ENCODE assay signal across 30 mouse cellular contexts in genomic region chr14:33449296-33449840, GRCm38 (mm10). TPM values are rescaled to one million over a fixed set of nuclear protein-coding genes. Genes with fewer than 3 reads are reported as not detected.
DNase-seq lines count a peak whose midpoint lies in the region; ATAC-seq and TF ChIP-seq lines count a peak whose summit lies in the region.
"Had no signal": no experiment of that assay in that cellular context is flagged by ENCODE, and none has a peak within 500 bp of the region (broad histone marks: within the 10 kb centered on the region; RNA-seq: fewer than 3 reads in every experiment).

No protein-coding gene starts in this region.

- H3K4me2 ChIP-seq in forebrain, embryonic 14.5 days (ENCODE audit: low read length), result no peak overlapping the region
- H3K4me2 ChIP-seq in forebrain, embryonic 13.5 days, result no peak overlapping the region
- H3K4me2 ChIP-seq: embryonic facial prominence, embryonic 13.5 days; heart, embryonic 13.5 days; hindbrain, embryonic 14.5 days had no signal

- no peak for TF ChIP-seq CTCF in brain, embryonic 14.5 days (IDR thresholded peaks at IDR 0.05; ENCODE audit: borderline replicate concordance, extremely low read depth, insufficient read depth, insufficient read length)
- no peak for TF ChIP-seq CTCF in lung, adult 2 months (IDR thresholded peaks at IDR 0.05; ENCODE audit: insufficient read depth, low read length)

- H3K4me3 ChIP-seq in forebrain, embryonic 14.5 days (ENCODE audit: low read depth, low read length), result no peak overlapping the region
- no peak overlapping the region for H3K4me3 ChIP-seq in forebrain, embryonic 13.5 days
- H3K4me3 ChIP-seq in lung, adult 2 months (replicated peaks; ENCODE audit: extremely low read depth, low read depth, low read length), result no peak overlapping the region
- H3K4me3 ChIP-seq: embryonic facial prominence, embryonic 10.5 days; embryonic facial prominence, embryonic 13.5 days; erythroblast, embryonic 14.5 days; forebrain, embryonic 10.5 days; gastrocnemius, adult 2 months; heart, adult 2 months; heart, embryonic 10.5 days; heart, embryonic 13.5 days had no signal

- ATAC-seq in forebrain, embryonic 14.5 days, result no peak
- ATAC-seq in forebrain, embryonic 13.5 days, result no peak
- ATAC-seq: CD4-positive, CD25-positive, alpha-beta regulatory T cell, adult 4 months; forebrain, embryonic 16.5 days; hindbrain, postnatal 0 days; inflammation-experienced regulatory T-cells, adult 6 months; intestine, embryonic 16.5 days had no signal

- no peaks in the 10 kb centered on the region for H3K36me3 ChIP-seq in forebrain, embryonic 14.5 days (ENCODE audit: control insufficient read depth, insufficient read depth, low read length)
- no peaks in the 10 kb centered on the region for H3K36me3 ChIP-seq in forebrain, embryonic 13.5 days (ENCODE audit: poor library complexity, severe bottlenecking)
- H3K36me3 ChIP-seq: embryonic facial prominence, embryonic 10.5 days; embryonic facial prominence, embryonic 13.5 days; forebrain, embryonic 10.5 days; heart, embryonic 10.5 days; heart, embryonic 13.5 days had no signal

- peak; percentile 72 for DNase-seq in forebrain, embryonic 14.5 days (ENCODE audit: low spot score)
- peak; percentile 47 for DNase-seq in brain, adult 2 months (ENCODE audit: low read depth, low spot score)
- DNase-seq in brain, embryonic 14.5 days (ENCODE audit: low read depth), result peak; percentile 75
- DNase-seq in telencephalon, adult 2 months (ENCODE audit: low read depth, low spot score), result peak; percentile 38
- DNase-seq in lung, adult 2 months, result no peak
- DNase-seq: adrenal gland, adult 2 months; adrenal gland, postnatal 14 days; cerebellum, adult 18-20 months; cerebellum, adult 9-10 months; embryo, embryonic 11 days; gastrocnemius, adult 2 months; gastrocnemius, postnatal 25 days; heart, adult 2 months; heart, postnatal 14 days; heart, postnatal 4 days; kidney, adult 18-20 months had no signal

- H3K9ac ChIP-seq in forebrain, embryonic 14.5 days (ENCODE audit: low read length), result no peak overlapping the region
- no peak overlapping the region for H3K9ac ChIP-seq in forebrain, embryonic 13.5 days
- H3K9ac ChIP-seq: embryonic facial prominence, embryonic 13.5 days; heart, embryonic 13.5 days; hindbrain, embryonic 14.5 days had no signal

- WGBS in forebrain, embryonic 14.5 days, result 73% methylated on average over 2 of the region's 2 CpGs
- 74% methylated on average over 2 of the region's 2 CpGs for WGBS in forebrain, embryonic 13.5 days
- 68% methylated on average over 2 of the region's 2 CpGs for WGBS in lung, adult 2 months

- no peaks in the 10 kb centered on the region for H3K9me3 ChIP-seq in forebrain, embryonic 14.5 days (replicated peaks; ENCODE audit: control insufficient read depth, low read length)
- no peaks in the 10 kb centered on the region for H3K9me3 ChIP-seq in forebrain, embryonic 13.5 days (replicated peaks)
- H3K9me3 ChIP-seq: embryonic facial prominence, embryonic 10.5 days; embryonic facial prominence, embryonic 13.5 days; forebrain, embryonic 10.5 days; heart, embryonic 10.5 days; heart, embryonic 13.5 days had no signal

- 0 out of 2 replicates have a peak, but pooled peaks cover 3% of the 10 kb centered on the region for H3K27me3 ChIP-seq in forebrain, embryonic 14.5 days (replicated peaks; ENCODE audit: control insufficient read depth, insufficient read depth, low read length)
- H3K27me3 ChIP-seq in forebrain, embryonic 13.5 days, result peaks cover 20% of the 10 kb centered on the region

- no peak for TF ChIP-seq POLR2A in brain, embryonic 14.5 days (IDR thresholded peaks at IDR 0.05; ENCODE audit: borderline replicate concordance, extremely low read depth, insufficient read depth, insufficient read length, poor library complexity, severe bottlenecking)
- TF ChIP-seq POLR2A in lung, adult 2 months (IDR thresholded peaks at IDR 0.05; ENCODE audit: borderline replicate concordance, extremely low read depth, low read depth, low read length), result no peak

- H3K4me1 ChIP-seq in forebrain, embryonic 14.5 days (ENCODE audit: control insufficient read depth, insufficient read depth, low read length), result peaks cover 11% of the 10 kb centered on the region
- H3K4me1 ChIP-seq in forebrain, embryonic 13.5 days, result peaks cover 11% of the 10 kb centered on the region
- peaks cover 6% of the 10 kb centered on the region; the same call in 1 of the 2 replicates for H3K4me1 ChIP-seq in lung, adult 2 months (ENCODE audit: control insufficient read depth, insufficient read depth, low read length)

- no peak overlapping the region for H3K27ac ChIP-seq in forebrain, embryonic 14.5 days (ENCODE audit: low read depth, low read length)
- H3K27ac ChIP-seq in forebrain, embryonic 13.5 days, result no peak overlapping the region
- H3K27ac ChIP-seq: embryonic facial prominence, embryonic 10.5 days; embryonic facial prominence, embryonic 13.5 days; forebrain, embryonic 10.5 days; gastrocnemius, adult 2 months; heart, adult 2 months; heart, embryonic 10.5 days; heart, embryonic 13.5 days; hindbrain, embryonic 14.5 days; hindbrain, postnatal 0 days had no signal

RNA-seq across cellular contexts. Expression of gene Mapk8, which starts 2.4 kb away (rescaled TPM):
- polyA plus RNA-seq in forebrain, embryonic 14.5 days (2014; fragmentation: Nextera tagmentation; extraction: Ambion mirVana), result 45.7 and 49.9 TPM in 2 replicates
- 35.8 TPM in 2 replicates for polyA plus RNA-seq in forebrain, embryonic 13.5 days (2015; fragmentation: Nextera tagmentation; extraction: Ambion mirVana)
- polyA plus RNA-seq in brain, embryonic 14.5 days (2012; rRNA removed), result 86.4 and 97.9 TPM in 2 replicates
- polyA plus RNA-seq in lung, adult 2 months (2012; rRNA removed), result 9.2 and 10.8 TPM in 2 replicates

RNA-seq across cellular contexts. Expression of gene Frmpd2, which starts 22.1 kb away (rescaled TPM):
- 0.03 and 0.07 TPM in 2 replicates for polyA plus RNA-seq in forebrain, embryonic 14.5 days (2014; fragmentation: Nextera tagmentation; extraction: Ambion mirVana)
- not detected in 2 replicates for polyA plus RNA-seq in forebrain, embryonic 13.5 days (2015; fragmentation: Nextera tagmentation; extraction: Ambion mirVana)
- 0.03 and 0.07 TPM in 2 replicates for polyA plus RNA-seq in brain, embryonic 14.5 days (2012; rRNA removed)
- 2.5 and 3.1 TPM in 2 replicates for polyA plus RNA-seq in lung, adult 2 months (2012; rRNA removed)
- polyA plus RNA-seq: adrenal gland, adult 2 months; C2C12; CD4-positive, CD25-positive, alpha-beta regulatory T cell, adult 4 months; embryonic facial prominence, embryonic 13.5 days; erythroblast, embryonic 14.5 days; forebrain, embryonic 10.5 days; forebrain, embryonic 16.5 days; heart, embryonic 13.5 days; inflammation-experienced regulatory T-cells, adult 6 months; intestine, embryonic 16.5 days had no signal
